Mouse (Mus musculus) testis, adult 2 months (tissue): ENCODE data around the gene Hspb9.

Source experiments
- CTCF ChIP-seq: fragments of 200-500 bp; IDR thresholded peaks from 2 replicates; pipeline ENCODE4 v1.5.1; 2012; ENCODE audit warnings: low read depth, mild to moderate bottlenecking, inconsistent platforms, low read length, moderate library complexity; ENCODE audit not compliant: control insufficient read depth, insufficient read depth, insufficient replicate concordance
- POLR2A ChIP-seq: fragments of 200-500 bp; IDR thresholded peaks from 2 replicates; pipeline ENCODE4 v1.6.1; 2012; ENCODE audit warnings: low read depth, mild to moderate bottlenecking, inconsistent platforms, low read length, moderate library complexity; ENCODE audit not compliant: control insufficient read depth

- TF ChIP-seq CTCF = no peak
- no peak for TF ChIP-seq POLR2A
These were observed 38.6 kb downstream of the Hspb9 start for GRCm38 (mm10) chr11:100752294-100752693.
